In genomic region chr4:117496482-117497165, GRCm38 (mm10) we compare ENCODE assay signal across 8 mouse cellular contexts. TPM values are rescaled to one million over a fixed set of nuclear protein-coding genes. Genes with fewer than 3 reads are reported as not detected.
DNase-seq lines count a peak whose midpoint lies in the region; ATAC-seq lines count a peak whose summit lies in the region.

Rnf220 (minus strand) TSS chr4:117497052.

- ATAC-seq in frontal cortex, adult (ENCODE audit: low TSS enrichment): peak; percentile 81
- ATAC-seq in hindbrain, embryonic 14.5 days (ENCODE audit: low FRiP score): peak; percentile 91
- peak; percentile 28 for ATAC-seq in megakaryocyte, adult 5-6 weeks (ENCODE audit: poor library complexity, severe bottlenecking)

- peak within 1 kb of the TSS; percentile 78 for H3K27ac ChIP-seq in hindbrain, embryonic 14.5 days

- H3K4me2 ChIP-seq in hindbrain, embryonic 14.5 days (replicated peaks): peak within 1 kb of the TSS; percentile 59

- under 1% methylated on average over 42 of the region's 42 CpGs for WGBS in hindbrain, embryonic 14.5 days

- peak within 1 kb of the TSS; percentile 37 for H3K4me3 ChIP-seq in hindbrain, embryonic 14.5 days (replicated peaks; ENCODE audit: low read length)

- peaks cover 62% of the 10 kb centered on the region for H3K27me3 ChIP-seq in hindbrain, embryonic 14.5 days (ENCODE audit: control insufficient read depth, insufficient read depth, low read length)

- DNase-seq in frontal cortex, postnatal 25 days (ENCODE audit: low spot score in 2 of 2): no peak
- peak; percentile 58 to 63 for DNase-seq in cerebellum, postnatal 10 days
- no peak for DNase-seq in gastrocnemius, adult 8-10 months (ENCODE audit: low spot score in 2 of 2)
- DNase-seq in hindbrain, embryonic 14.5 days (ENCODE audit: low spot score): peak; percentile 80
- DNase-seq in left cerebral cortex, adult 11 months (ENCODE audit: low spot score): peak; percentile 70
- peak; percentile 36 for DNase-seq in right cerebral cortex, postnatal 4 days

- H3K9me3 ChIP-seq in hindbrain, embryonic 14.5 days (ENCODE audit: control insufficient read depth, low read length): peaks cover 3% of the 10 kb centered on the region; the same call in 1 of the 2 replicates

- H3K9ac ChIP-seq in hindbrain, embryonic 14.5 days: peak within 1 kb of the TSS; percentile 67

- no peaks in the 10 kb centered on the region for H3K36me3 ChIP-seq in hindbrain, embryonic 14.5 days (replicated peaks; ENCODE audit: control insufficient read depth, insufficient read depth)

- H3K4me1 ChIP-seq in hindbrain, embryonic 14.5 days (replicated peaks; ENCODE audit: control insufficient read depth, insufficient read depth, low read length): peaks cover 19% of the 10 kb centered on the region

RNA-seq across cellular contexts. Expression of gene Rnf220, which starts in this region (rescaled TPM):
- 10 to 100 TPM; 51.7 to 56.6 (median 52.0) TPM for total RNA-seq in gastrocnemius, adult 8-10 months (2022)
- 87.8 and 94.0 TPM in 2 replicates for polyA plus RNA-seq in hindbrain, embryonic 14.5 days (2014; fragmentation: Nextera tagmentation; extraction: Ambion mirVana)
- 38.7 and 40.6 TPM in 2 replicates for total RNA-seq in megakaryocyte, adult 5-6 weeks (2015)
- total RNA-seq in megakaryocyte, adult 5-6 weeks (2017): 76.7 and 84.3 TPM in 2 replicates

Comparison
In these comparisons a context has a peak if more than half of its experiments do, and no peak if none do; other contexts are left out.
1. ATAC-seq: peak in every context shown above with its lines; median percentile 91 in hindbrain, embryonic 14.5 days; 81 in frontal cortex, adult; 28 in megakaryocyte, adult 5-6 weeks.
2. DNase-seq: peak in cerebellum, postnatal 10 days (2 of 2), hindbrain, embryonic 14.5 days (single experiment), left cerebral cortex, adult 11 months (single experiment) and right cerebral cortex, postnatal 4 days (single experiment); none in frontal cortex, postnatal 25 days (0 of 2) and gastrocnemius, adult 8-10 months (0 of 2).